Mouse (Mus musculus) midbrain, embryonic 12.5 days (tissue): ENCODE data around the gene Srpk3. TPM values are rescaled to one million over a fixed set of nuclear protein-coding genes. Genes with fewer than 3 reads are reported as not detected.
"Not testable (repeated sequence)": the region's sequence is repeated elsewhere in the genome, so short reads cannot be mapped to it uniquely, and the experiment has no call there.

Source experiments
- ATAC-seq: fragments of 200-750 bp; cut with Nextera tagmentation; 2 replicates; pipeline ENCODE4 v1.8.0; 2017; ENCODE audit warnings: low read depth, moderate TSS enrichment, moderate library complexity; ENCODE audit not compliant: low FRiP score
- H3K27ac ChIP-seq: fragments of 300-500 bp; sonication (generic); replicated peaks from 2 replicates; pipeline ENCODE4 v1.5.1; 2016; ENCODE audit warnings: mild to moderate bottlenecking
- H3K27me3 ChIP-seq: fragments of 300-500 bp; sonication (generic); 2 replicates; pipeline ENCODE4 v1.6.1; 2016; ENCODE audit warnings: mild to moderate bottlenecking
- H3K36me3 ChIP-seq: fragments of 300-500 bp; sonication (generic); 2 replicates; pipeline ENCODE4 v1.6.1; 2016
- H3K4me1 ChIP-seq: fragments of 300-500 bp; sonication (generic); 2 replicates; pipeline ENCODE4 v1.6.1; 2016
- H3K4me2 ChIP-seq: fragments of 300-500 bp; sonication (generic); replicated peaks from 2 replicates; pipeline ENCODE4 v1.6.1; 2016; ENCODE audit warnings: mild to moderate bottlenecking, moderate library complexity
- H3K4me3 ChIP-seq: fragments of 300-500 bp; sonication (generic); 2 replicates; pipeline ENCODE4 v1.5.1; 2016; ENCODE audit warnings: mild to moderate bottlenecking
- H3K9ac ChIP-seq: fragments of 300-500 bp; sonication (generic); replicated peaks from 2 replicates; pipeline ENCODE4 v1.6.1; 2016; ENCODE audit warnings: mild to moderate bottlenecking, moderate library complexity
- H3K9me3 ChIP-seq: fragments of 300-500 bp; sonication (generic); 2 replicates; pipeline ENCODE4 v1.6.1; 2016; ENCODE audit warnings: mild to moderate bottlenecking
- WGBS: fragments of 180-500 bp; shearing (Covaris S2); methylation state at CpG from one replicate; pipeline ENCODE4 v1.1.7; 2016; 5-methylcytosine and 5-hydroxymethylcytosine counted together
- polyA plus RNA-seq: library from polyadenylated mRNA; unstranded; fragments of >200 nt; fragmentation: Nextera tagmentation; extraction: Ambion mirVana; gene quantifications from 2 replicates; pipeline ENCODE4 v1.2.1, GENCODE M21; 2016

Gene Srpk3
- 1.1 and 1.4 TPM in 2 replicates for polyA plus RNA-seq

DNA sequence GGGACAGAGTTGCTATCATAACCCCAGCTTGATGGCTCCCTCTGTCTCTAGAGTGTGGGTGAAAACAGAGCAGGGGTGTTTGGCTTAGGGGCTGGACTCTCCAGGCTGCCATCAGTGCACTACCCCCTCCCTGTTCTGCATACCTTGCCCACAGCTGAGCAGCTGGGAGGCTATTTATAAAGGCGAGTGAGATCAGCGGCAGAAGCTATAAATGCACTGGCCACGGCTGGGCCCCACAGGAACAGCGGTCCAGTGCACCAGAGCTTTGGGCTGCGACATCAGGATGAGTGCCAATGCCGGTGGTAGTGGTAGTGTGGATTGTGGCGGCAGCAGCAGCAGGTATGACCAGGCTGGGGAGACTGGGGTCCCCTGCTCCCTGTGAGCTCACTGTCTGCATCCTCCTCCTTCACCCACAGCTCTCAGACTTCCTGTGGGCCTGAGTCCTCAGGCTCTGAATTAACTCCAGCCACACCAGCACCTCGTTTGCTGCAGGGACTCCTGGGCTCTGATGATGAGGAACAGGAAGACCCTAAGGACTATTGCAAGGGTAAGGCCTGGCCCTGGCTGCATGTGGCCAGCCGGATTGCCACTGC is at the start of gene Srpk3:
Gene Srpk3 (plus strand): TSS at position 238 of the 593 bp plus-strand sequence.
- 74% methylated on average over 9 of the region's 9 CpGs for WGBS
- no peaks in the 10 kb centered on the region for H3K9me3 ChIP-seq
- H3K27ac ChIP-seq = no peak within 1 kb of the TSS
- no peaks in the 10 kb centered on the region for H3K4me1 ChIP-seq
- no peak within 1 kb of the TSS for H3K9ac ChIP-seq
- H3K36me3 ChIP-seq = peaks cover 23% of the 10 kb centered on the region
- no peak within 1 kb of the TSS for H3K4me3 ChIP-seq
- H3K27me3 ChIP-seq = no peaks in the 10 kb centered on the region
- no peak within 1 kb of the TSS for H3K4me2 ChIP-seq
- ATAC-seq = no peak

DNA sequence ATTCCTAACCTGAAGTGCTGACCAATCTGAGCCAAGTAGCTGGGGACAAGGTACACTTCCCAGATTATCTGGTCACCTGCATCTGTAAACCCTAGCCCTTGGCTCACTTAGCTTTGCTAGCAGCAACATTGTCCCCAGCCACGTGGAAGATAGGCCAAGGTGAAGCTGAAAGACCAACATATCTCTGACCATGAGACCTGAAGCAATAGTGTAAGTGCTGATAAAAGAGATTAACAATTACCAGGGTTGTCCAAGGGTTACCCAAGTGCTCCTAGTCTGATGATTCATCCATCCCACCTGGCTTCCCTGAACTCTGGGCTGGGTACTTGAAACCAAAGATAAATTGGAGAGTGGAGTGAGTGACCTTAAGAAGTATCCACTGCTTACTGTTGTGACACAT is 43.3 kb upstream of the Srpk3 start:
- 61% methylated on average over 1 of the region's 1 CpGs for WGBS
- no peak overlapping the region for H3K4me3 ChIP-seq
- no peaks in the 10 kb centered on the region for H3K36me3 ChIP-seq
- no peak overlapping the region for H3K4me2 ChIP-seq
- no peaks in the 10 kb centered on the region for H3K27me3 ChIP-seq
- no peak overlapping the region for H3K27ac ChIP-seq
- H3K9ac ChIP-seq = no peak overlapping the region
- ATAC-seq = no peak
- H3K9me3 ChIP-seq = no peaks in the 10 kb centered on the region
- H3K4me1 ChIP-seq = no peaks in the 10 kb centered on the region

DNA sequence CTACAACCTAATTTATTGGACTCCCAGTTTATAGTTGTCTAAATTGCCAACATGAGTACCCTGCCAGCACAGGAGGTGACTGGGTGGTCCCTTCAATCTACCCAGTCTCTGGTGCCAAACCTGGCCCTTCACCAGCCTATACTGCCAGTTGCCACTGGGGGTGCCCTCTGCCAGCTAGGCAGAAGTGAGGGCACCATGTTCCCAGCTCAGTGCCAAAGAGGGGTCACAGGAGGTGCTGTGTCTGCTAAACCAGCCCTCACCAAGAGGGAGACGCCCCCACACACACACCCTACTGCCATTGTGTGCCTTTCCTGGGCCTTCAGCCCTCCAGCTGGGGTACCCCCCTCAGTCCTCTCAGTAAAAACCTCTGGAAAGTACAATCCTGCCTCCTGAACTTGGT is 36.0 kb upstream of the Srpk3 start:
- Histone ChIP-seq H3K4me2 (no peak overlapping the region), H3K9ac (no peak overlapping the region), H3K36me3 (no peaks in the 10 kb centered on the region), H3K4me3 (no peak overlapping the region), H3K27me3 (no peaks in the 10 kb centered on the region), H3K27ac (no peak overlapping the region), H3K4me1 (no peaks in the 10 kb centered on the region), H3K9me3 (no peaks in the 10 kb centered on the region)
- no peak for ATAC-seq
- 80% methylated on average over 1 of the region's 1 CpGs for WGBS

DNA sequence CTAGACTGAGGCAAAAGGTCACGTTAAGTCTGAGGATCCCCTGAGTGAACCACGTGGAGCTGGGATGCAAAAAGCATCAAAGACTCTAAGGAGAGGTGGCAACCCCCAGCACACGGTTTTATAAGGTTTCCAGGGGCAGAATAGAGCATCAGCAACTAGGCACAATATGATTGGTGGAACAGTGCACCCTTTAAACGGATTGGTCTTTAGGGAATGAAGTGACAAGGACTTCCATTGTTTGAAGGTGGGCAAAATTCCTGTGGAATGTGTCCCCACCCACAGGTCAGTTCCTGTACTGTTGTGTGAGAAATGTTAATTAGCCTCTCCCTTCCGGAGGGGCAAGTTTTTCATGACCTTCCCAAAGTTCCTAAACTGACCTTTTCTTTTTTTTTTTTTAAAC is 35.1 kb upstream of the Srpk3 start:
- Histone ChIP-seq H3K36me3 (no peaks in the 10 kb centered on the region), H3K27me3 (no peaks in the 10 kb centered on the region), H3K4me1 (no peaks in the 10 kb centered on the region), H3K27ac (no peak overlapping the region), H3K4me2 (no peak overlapping the region), H3K9me3 (no peaks in the 10 kb centered on the region), H3K4me3 (no peak overlapping the region), H3K9ac (no peak overlapping the region)
- ATAC-seq = no peak
- 67% methylated on average over 5 of the region's 5 CpGs for WGBS

DNA sequence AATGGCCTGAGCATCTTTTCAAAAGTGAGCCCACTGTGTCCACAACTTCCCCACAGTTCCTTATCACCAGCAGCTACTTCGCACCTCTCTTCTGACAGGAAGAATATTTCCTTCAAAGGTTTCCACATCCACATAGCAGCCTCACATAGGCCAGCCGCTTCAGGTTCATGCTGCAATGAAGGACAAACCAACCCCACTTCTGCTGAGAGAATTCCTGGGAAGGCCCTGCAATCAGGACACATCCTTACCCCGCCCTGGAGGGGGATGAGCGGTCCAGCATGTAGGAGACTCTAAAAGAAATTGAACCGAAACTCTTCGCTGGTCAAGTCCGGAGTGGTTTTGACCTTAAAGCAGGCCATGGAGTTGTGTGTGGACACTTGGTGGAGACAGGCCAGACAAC is 34.4 kb upstream of the Srpk3 start:
- not testable (repeated sequence) for ATAC-seq, H3K4me1 ChIP-seq, H3K27me3 ChIP-seq, H3K36me3 ChIP-seq, H3K9ac ChIP-seq, H3K4me2 ChIP-seq, H3K4me3 ChIP-seq, H3K9me3 ChIP-seq, H3K27ac ChIP-seq
- WGBS = 90% methylated on average over 7 of the region's 7 CpGs

DNA sequence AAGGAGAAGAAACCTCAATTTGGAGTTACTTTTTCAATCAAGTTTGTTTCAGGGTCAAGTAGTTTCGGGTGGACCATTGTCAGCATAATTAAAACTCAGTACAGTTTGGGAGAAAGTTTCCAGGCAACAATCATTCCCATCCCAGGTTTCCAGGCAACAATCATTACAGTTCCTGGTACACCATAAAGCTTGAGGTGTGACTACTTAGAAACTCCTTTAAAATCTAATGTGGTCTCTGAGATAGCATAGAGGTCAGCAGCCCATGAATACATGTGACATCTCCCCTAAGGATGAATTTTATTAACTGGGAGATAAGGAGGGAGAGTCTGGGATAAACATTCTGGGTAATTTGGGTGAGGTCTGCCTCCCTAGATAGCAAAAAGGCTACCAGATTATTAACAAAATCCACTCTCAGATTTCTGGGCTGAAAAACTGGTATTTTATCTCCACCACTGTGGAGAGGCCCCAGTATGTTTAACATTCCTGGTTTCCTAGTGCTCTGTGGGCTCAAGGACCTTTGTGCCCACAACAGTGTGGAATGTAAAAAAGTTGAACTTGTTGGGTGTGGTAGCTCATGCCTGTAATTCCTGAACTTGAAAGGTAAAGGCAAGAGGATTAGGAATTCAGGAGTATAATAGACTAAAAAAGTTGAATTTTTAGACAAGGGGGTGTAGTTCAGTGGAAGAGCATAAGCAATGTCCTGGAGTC is 29.3 kb upstream of the Srpk3 start:
- H3K9me3 ChIP-seq = no peaks in the 10 kb centered on the region
- 74% methylated on average over 1 of the region's 1 CpGs for WGBS
- ATAC-seq = no peak
- H3K36me3 ChIP-seq = no peaks in the 10 kb centered on the region
- H3K27ac ChIP-seq = no peak overlapping the region
- no peak overlapping the region for H3K4me2 ChIP-seq
- no peaks in the 10 kb centered on the region for H3K27me3 ChIP-seq
- H3K4me3 ChIP-seq = no peak overlapping the region
- H3K4me1 ChIP-seq = no peaks in the 10 kb centered on the region
- no peak overlapping the region for H3K9ac ChIP-seq

DNA sequence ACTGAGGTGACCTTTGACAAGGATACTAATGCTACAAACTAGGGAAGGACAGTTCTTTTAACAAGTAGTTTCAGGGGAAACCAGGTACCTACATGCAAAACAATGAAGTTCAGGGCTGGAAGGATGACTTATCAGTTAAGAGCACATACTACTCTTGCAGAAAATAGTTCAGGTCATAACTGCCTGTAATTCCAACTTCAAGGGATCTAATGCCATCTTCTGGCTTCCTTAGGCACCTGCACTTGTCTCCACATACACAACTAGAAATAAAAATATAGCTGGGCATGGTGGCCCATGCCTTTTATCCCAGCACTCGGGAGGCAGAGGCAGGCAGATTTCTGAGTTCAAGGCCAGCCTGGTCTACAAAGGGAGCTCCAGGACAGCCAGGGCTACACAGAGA is 25.2 kb upstream of the Srpk3 start:
- WGBS = 88% methylated on average over 1 of the region's 1 CpGs
- no peaks in the 10 kb centered on the region for H3K36me3 ChIP-seq
- ATAC-seq = no peak
- no peak overlapping the region for H3K4me2 ChIP-seq
- no peaks in the 10 kb centered on the region for H3K9me3 ChIP-seq
- H3K4me3 ChIP-seq = no peak overlapping the region
- no peak overlapping the region for H3K9ac ChIP-seq
- H3K4me1 ChIP-seq = no peaks in the 10 kb centered on the region
- H3K27ac ChIP-seq = no peak overlapping the region
- H3K27me3 ChIP-seq = no peaks in the 10 kb centered on the region

DNA sequence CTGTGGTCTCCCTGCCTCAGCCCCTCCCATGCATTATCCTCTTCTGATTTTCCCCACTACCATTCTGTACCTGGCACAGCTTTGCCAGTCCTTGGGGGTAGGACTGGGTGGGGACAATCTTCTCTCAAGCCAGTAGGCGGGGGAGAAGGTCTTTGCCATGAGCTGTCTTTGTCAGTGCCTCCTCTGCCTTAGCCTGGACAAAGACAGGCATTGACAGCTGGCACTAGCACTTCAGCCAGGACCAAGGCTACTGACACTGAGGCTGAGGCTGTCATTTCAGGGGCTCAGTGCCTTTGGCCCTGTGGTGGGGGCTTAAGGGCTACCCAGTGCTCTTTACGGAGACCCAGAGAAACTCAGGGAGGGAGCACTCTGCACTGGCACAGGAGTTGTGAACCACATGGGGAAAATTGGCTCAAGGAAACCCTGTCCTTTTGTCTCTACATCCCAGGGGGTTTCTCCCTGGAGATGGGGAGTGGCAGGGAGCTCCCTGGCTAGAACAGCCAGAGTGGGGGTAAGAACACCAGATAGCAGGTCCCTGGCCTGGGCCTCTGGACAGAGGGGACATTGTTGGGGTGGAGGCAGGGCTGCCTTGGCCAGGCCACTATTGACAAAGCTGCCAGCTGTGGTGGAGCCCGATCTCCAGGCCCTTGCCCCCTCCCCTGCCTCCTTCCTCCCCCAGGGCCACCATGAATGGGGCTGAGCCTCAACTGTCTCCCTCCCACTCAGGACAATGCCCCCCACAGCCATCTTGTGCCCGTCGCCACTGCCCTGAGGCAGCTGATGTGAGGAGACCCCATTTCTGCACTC is 17.7 kb upstream of the Srpk3 start, which contains the start of gene Plxnb3:
Gene Plxnb3 (plus strand): TSS at position 757 of the 807 bp plus-strand sequence.
- Histone ChIP-seq H3K27ac (no peak within 1 kb of the TSS), H3K27me3 (no peaks in the 10 kb centered on the region; the same call in 1 of the 2 replicates), H3K36me3 (no peaks in the 10 kb centered on the region), H3K4me2 (no peak within 1 kb of the TSS), H3K4me1 (no peaks in the 10 kb centered on the region), H3K9me3 (no peaks in the 10 kb centered on the region), H3K9ac (no peak within 1 kb of the TSS), H3K4me3 (no peak within 1 kb of the TSS)
- 55% methylated on average over 4 of the region's 5 CpGs for WGBS
- no peak for ATAC-seq

DNA sequence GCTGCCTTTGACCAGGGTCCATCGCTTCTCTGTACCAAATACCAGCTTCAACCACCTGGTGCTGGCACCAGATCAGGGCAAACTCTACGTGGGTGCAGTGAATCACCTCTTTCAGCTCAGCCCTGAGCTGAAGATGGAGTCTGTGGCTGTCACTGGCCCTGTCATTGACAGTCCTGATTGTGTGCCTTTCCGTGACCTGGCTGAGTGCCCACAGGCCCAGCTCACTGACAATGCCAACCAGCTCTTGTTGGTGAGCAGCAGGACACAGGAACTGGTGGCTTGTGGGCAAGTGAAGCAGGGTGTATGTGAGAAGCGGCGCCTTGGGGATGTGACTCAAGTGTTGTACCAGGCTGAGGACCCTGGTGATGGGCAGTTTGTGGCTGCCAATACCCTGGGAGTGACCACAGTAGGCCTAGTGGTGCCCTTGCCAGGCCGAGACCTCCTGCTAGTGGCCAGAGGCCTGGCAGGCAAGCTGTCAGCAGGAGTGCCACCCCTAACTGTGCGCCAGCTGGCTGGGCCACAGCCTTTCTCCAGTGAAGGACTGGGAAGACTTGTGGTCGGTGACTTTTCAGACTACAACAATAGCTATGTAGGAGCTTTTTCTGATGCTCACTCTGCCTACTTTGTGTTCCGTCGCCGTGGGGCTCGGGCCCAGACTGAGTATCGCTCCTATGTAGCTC is 15.5 kb upstream of the Srpk3 start:
- Histone ChIP-seq H3K27ac (no peak overlapping the region), H3K9ac (no peak overlapping the region), H3K4me2 (no peak overlapping the region), H3K36me3 (no peaks in the 10 kb centered on the region), H3K27me3 (no peaks in the 10 kb centered on the region; the same call in 1 of the 2 replicates), H3K4me3 (no peak overlapping the region), H3K9me3 (no peaks in the 10 kb centered on the region), H3K4me1 (no peaks in the 10 kb centered on the region)
- no peak for ATAC-seq
- WGBS = 85% methylated on average over 13 of the region's 13 CpGs

DNA sequence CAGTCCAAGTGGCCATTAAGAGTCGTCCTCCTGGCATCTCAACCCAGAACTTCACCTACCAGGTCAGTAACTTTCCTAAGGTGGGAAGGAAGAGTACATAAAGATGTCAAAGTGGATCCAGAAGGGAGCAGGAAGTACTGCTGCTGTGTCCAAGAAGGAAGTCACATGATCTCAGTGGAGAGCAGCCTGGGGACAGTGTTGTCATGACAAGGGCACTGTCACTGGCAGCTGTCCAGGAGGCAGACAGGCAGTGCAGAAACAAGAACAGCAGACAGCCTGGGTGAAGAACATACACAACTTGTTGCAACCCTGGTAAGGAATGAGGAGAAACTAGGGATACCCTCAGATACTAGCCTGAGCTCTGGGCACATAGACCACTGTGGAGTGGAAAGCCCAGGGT is 8.9 kb upstream of the Srpk3 start:
- no peak overlapping the region for H3K27ac ChIP-seq
- no peak overlapping the region for H3K9ac ChIP-seq
- H3K36me3 ChIP-seq = no peaks in the 10 kb centered on the region
- H3K4me1 ChIP-seq = no peaks in the 10 kb centered on the region
- no peaks in the 10 kb centered on the region for H3K9me3 ChIP-seq
- WGBS = 80% methylated on average over 1 of the region's 1 CpGs
- no peak for ATAC-seq
- H3K4me3 ChIP-seq = no peak overlapping the region
- H3K27me3 ChIP-seq = no peaks in the 10 kb centered on the region
- no peak overlapping the region for H3K4me2 ChIP-seq

DNA sequence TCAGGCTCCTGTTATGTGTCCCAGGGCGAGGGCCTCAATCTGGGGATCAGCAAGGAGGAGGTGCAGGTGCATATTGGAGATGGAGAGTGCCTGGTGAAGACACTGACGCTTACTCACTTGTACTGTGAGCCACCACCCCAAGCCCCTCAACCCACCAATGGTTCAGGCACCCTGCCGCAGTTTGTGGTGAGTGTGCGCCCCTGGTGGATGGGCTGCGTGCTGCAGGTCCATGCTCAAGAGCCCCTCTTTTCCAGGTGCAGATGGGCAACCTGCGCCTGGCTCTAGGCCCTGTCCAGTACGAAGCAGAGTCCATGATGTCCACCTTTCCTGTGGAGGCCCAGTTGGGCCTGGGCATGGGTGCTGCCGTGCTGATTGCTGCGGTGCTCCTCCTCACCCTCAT is 6.9 kb upstream of the Srpk3 start:
- H3K27me3 ChIP-seq = no peaks in the 10 kb centered on the region
- no peaks in the 10 kb centered on the region for H3K4me1 ChIP-seq
- H3K27ac ChIP-seq = no peak overlapping the region
- H3K9ac ChIP-seq = no peak overlapping the region
- ATAC-seq = no peak
- no peak overlapping the region for H3K4me2 ChIP-seq
- no peaks in the 10 kb centered on the region for H3K36me3 ChIP-seq
- 48% methylated on average over 9 of the region's 9 CpGs for WGBS
- no peak overlapping the region for H3K4me3 ChIP-seq
- H3K9me3 ChIP-seq = no peaks in the 10 kb centered on the region
